Mouse (Mus musculus) E14TG2a.4 (cell line): ENCODE data around the gene Hivep2.

Source experiments
- CTCF ChIP-seq: conservative IDR thresholded peaks from 2 replicates; pipeline ENCODE4 v1.5.1; 2014; ENCODE audit warnings: low read length
- POU5F1 ChIP-seq: IDR thresholded peaks from 2 replicates; pipeline ENCODE4 v1.6.1; 2014; ENCODE audit warnings: low read length, borderline replicate concordance

- TF ChIP-seq CTCF (no peak), POU5F1 (no peak)
Measured at GRCm38 (mm10) chr10:14052109-14052689, 86.3 kb downstream of the Hivep2 start.
